Comparison of ENCODE assay signal across 8 mouse cellular contexts in genomic region chr13:28544003-28544818, GRCm38 (mm10).
DNase-seq lines count a peak whose midpoint lies in the region; ATAC-seq and TF ChIP-seq lines count a peak whose summit lies in the region.

No protein-coding gene starts in this region.

- H3K27me3 ChIP-seq in midbrain, embryonic 15.5 days (replicated peaks): no peaks in the 10 kb centered on the region
- H3K27me3 ChIP-seq in thymus, adult 2 months (ENCODE audit: control insufficient read depth, insufficient read depth, low read length): no peaks in the 10 kb centered on the region

- peak overlapping the region; percentile 47 for H3K4me2 ChIP-seq in midbrain, embryonic 15.5 days

- ATAC-seq in midbrain, embryonic 15.5 days (replicated peaks): peak; percentile 83

- peak overlapping the region; percentile 25 for H3K4me3 ChIP-seq in midbrain, embryonic 15.5 days
- no peak overlapping the region for H3K4me3 ChIP-seq in thymus, adult 2 months (ENCODE audit: control insufficient read depth, insufficient read depth, low read length)

- TF ChIP-seq CTCF in thymus, adult 2 months (IDR thresholded peaks at IDR 0.05; ENCODE audit: borderline replicate concordance, control insufficient read depth, extremely low read depth, insufficient read depth, low read length, poor library complexity): no peak

- H3K9me3 ChIP-seq in midbrain, embryonic 15.5 days: no peaks in the 10 kb centered on the region

- 7% methylated on average over 16 of the region's 17 CpGs for WGBS in midbrain, embryonic 15.5 days
- WGBS in thymus, adult 2 months: 95% methylated on average over 16 of the region's 17 CpGs

- peaks cover 24% of the 10 kb centered on the region for H3K4me1 ChIP-seq in midbrain, embryonic 15.5 days
- peaks cover 9% of the 10 kb centered on the region for H3K4me1 ChIP-seq in thymus, adult 2 months (replicated peaks; ENCODE audit: control insufficient read depth, insufficient read depth, low read length)

- peak overlapping the region; percentile 42 for H3K9ac ChIP-seq in midbrain, embryonic 15.5 days

- no peak for TF ChIP-seq POLR2A in thymus, adult 2 months (IDR thresholded peaks at IDR 0.05; ENCODE audit: control insufficient read depth, extremely low read depth, insufficient read depth, low read length, poor library complexity)

- DNase-seq in cerebellum, adult 9-11 months: peak; percentile 6
- DNase-seq in cerebellum, adult 11-12 months: no peak
- DNase-seq in urinary bladder, postnatal 14 days (ENCODE audit: low spot score): peak; percentile 35
- DNase-seq in urinary bladder, adult 2 months (ENCODE audit: low spot score): no peak
- DNase-seq in kidney, adult 11 months: peak; percentile 96
- no peak for DNase-seq in thymus, postnatal 4 days
- DNase-seq in thymus, adult 2 months: no peak

- H3K27ac ChIP-seq in midbrain, embryonic 15.5 days: peak overlapping the region; percentile 83
- no peak overlapping the region for H3K27ac ChIP-seq in thymus, adult 2 months (ENCODE audit: control insufficient read depth, insufficient read depth, low read length)

- H3K36me3 ChIP-seq in midbrain, embryonic 15.5 days (replicated peaks): no peaks in the 10 kb centered on the region
- H3K36me3 ChIP-seq in thymus, adult 2 months (ENCODE audit: control insufficient read depth, insufficient read depth, low read length): peaks cover 6% of the 10 kb centered on the region

Comparison
In these comparisons a context has a peak if more than half of its experiments do, and no peak if none do; other contexts are left out.
1. DNase-seq: peak in cerebellum, adult 9-11 months (single experiment), urinary bladder, postnatal 14 days (single experiment) and kidney, adult 11 months (single experiment); none in cerebellum, adult 11-12 months (single experiment), urinary bladder, adult 2 months (single experiment), thymus, postnatal 4 days (single experiment) and thymus, adult 2 months (single experiment).